Mouse (Mus musculus): ENCODE results near the gene Dnaja2.

- TF ChIP-seq CTCF (conservative IDR thresholded peaks at IDR 0.05; ENCODE audit: insufficient read depth, insufficient read length, low read depth, low read length) (no peak), POLR2A (IDR thresholded peaks at IDR 0.05; ENCODE audit: low read depth, low read length) (no peak)
These were observed 18.8 kb downstream of the Dnaja2 start for GRCm38 (mm10) chr8:85536332-85536731.
